Mouse (Mus musculus) urinary bladder, adult 18-20 months (tissue): ENCODE data around the gene Rhbdf2.

Source experiments
- DNase-seq, 2 experiments: peaks; one replicate each; pipeline ENCODE4 v3.0.0; 2022; ENCODE audit warnings: low spot score in 2 of 2, mixed read lengths in 2 of 2

Rhbdf2 gene

DNA sequence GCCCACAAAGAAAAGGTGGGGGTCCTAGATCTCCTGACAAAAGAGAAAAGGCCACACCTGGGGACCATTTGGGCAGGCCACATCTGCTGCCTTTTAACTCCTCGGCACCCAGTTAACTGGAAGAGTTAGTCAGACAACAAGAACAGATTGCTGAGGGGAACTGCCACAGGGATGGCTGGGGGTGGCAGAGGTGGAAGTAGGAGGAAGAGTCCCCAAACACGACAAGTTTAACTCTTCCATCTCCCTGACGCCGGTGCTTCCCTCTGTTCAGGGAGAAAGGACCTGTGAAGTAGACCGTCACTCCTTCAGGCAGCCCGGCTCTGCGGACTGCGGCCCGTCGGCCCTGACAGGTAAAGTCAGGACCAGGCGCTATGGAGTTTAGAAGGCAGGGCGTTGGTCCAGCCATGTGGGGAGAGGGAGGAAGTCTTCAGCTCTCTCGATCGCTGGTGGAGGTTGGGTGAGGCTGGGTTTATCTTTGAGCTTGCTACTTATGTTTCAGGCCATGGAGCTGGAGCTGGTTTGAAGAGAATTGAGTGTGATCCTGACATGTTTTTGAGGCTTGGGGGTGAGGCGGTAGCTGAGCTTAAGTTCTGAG is 32.3 kb upstream of the Rhbdf2 start:
- no peak for DNase-seq

GRCm38 (mm10) chr11:116658238-116658637 is 31.4 kb upstream of the Rhbdf2 start:
- no peak for DNase-seq

- DNase-seq: peak; percentile 55 to 85
Measured at GRCm38 (mm10) chr11:116657311-116658223, 30.7 kb upstream of the Rhbdf2 start.

DNA sequence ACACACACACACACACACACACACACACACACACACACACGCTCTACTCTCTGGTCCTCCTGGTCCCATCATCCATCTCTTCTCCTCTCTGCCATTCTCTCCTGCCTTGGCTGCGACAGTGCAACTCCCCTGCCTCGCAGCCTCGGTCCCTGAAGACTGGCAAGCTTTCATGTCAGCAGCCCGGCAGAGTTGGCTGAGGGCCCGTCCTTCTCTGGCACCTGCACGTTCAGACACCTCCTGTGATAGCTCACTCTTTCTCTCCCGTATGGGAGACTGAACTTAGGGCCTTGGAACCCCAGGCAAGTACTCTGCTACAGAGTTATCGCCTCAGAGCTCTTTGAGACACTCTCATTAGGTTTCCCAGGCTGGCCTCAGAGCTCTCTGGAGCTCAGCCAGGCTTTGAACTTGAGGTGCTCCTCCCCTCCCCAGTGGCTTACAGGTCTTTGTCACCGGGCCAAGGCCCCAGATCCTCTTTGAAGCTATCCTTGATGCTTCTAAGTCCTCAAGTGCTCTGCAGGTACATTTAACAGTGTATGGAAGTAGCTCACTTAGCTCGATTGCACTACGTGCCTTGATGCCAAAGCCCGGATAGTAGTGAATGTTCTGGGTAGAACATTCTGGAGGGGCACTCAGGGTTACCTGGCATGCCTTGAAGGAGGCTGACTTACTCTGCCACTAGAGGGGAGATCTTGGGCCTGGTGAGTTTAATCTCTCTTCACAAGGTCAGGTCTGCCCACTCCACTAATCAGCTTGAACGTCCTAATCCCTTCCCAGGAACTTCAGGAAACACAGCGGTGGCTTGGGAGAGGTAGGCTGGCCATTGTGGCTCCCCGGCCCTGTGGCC is 29.8 kb upstream of the Rhbdf2 start:
- no peak for DNase-seq

DNA sequence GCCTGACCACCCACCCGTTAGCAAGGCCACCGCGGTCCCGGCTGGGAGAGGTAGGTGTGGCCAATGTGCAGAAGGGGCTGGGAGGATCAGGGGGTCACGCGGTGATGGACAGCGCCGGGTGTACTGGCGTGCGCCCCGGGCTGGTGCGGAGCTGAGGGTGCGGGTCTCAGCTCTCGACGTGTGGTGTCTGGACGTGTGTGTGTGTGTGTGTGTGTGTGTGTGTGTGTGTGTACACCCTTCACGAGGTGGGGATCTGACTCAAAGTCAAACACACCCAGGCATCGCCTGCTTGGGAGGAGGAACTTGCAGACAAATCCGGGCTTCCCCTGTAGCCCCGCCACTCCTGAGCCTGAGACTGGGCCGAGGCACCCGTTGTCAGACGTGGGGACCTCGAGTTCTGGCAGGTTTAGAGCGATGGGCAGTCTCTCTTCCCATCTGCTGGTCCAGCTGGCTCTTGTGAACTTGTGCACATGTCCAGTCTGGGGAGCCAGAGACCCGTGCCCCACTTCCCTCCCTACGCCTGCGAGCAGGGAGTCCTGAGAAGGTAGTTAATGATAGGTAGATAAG is 27.5 kb upstream of the Rhbdf2 start, which contains the start of gene Cygb:
Gene Cygb, minus strand, starts transcription at position 59 of the 567 bp plus-strand sequence.
- DNase-seq: no peak

DNA sequence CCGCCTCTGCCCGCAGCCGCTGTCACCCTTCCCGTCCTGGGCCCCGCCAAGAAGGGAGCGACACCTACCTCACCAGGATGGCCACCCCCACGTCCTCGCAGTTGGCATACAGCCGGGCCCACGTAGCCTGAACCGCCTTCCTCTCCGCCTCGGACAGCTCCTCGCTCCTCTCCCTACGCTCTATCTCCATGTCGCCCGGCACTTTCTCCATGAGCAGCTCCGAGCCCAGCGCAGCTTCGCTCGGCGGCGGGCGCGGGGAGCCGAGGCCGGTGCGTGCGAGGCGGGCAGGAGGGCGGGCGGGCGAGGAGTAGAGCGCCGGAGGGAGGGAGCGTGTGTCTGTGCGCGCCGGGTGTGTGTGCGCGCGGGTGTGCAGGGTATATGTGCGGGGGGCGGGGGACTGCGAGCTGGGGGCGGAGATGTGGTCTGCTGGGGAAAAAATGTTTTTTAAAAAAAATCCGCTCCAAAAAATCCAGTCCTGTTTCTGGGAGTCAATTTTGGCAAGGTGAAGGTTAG is 26.9 kb upstream of the Rhbdf2 start:
- peak in 1 of 2 experiments; percentile 50 for DNase-seq

DNA sequence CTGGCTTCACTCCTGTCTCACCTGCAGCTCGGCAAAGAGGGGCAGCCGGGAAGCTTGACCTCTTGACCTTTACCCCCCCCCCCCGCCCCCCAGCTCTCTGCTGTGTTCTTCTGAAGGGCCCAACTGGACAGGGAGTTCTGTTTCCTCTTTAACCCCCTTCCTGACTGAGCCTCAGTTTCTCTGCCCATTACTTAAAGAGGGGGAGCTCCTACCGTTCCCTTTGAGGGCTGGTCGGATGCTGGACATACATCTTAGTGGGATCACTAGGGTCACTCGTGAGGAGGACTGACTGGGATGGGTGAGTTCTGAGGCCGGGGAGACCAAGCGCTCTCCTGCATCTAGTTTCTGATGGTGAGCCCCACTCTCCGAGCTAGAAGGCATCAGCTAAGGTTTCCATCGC is 26.4 kb upstream of the Rhbdf2 start, which contains the start of gene Prcd:
Gene Prcd, plus strand, starts transcription at position 301 of the 400 bp plus-strand sequence.
- DNase-seq: no peak

- no peak for DNase-seq
Measured at GRCm38 (mm10) chr11:116652330-116653098, 25.7 kb upstream of the Rhbdf2 start.

- no peak for DNase-seq
Measured at GRCm38 (mm10) chr11:116651339-116651738, 24.5 kb upstream of the Rhbdf2 start.

DNA sequence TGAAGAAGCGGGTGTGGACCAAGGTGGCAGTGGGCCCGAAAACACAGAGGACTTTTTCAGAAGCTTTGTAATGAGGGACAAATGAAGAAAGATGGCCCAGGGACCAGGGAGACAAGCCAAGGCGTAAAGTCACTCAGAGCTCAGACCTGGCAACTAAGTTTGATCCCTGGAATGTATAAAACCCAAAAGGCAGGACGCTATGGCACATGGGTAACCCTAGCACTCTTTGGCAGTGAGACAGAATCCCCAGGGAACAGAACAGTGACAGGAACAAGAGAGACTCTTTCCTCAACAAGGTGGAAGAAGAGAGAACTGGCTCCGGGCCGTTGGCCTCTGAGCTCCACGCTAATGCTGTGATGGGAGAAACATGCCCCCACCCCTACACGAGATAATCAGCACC is 24.0 kb upstream of the Rhbdf2 start:
- DNase-seq: no peak

DNA sequence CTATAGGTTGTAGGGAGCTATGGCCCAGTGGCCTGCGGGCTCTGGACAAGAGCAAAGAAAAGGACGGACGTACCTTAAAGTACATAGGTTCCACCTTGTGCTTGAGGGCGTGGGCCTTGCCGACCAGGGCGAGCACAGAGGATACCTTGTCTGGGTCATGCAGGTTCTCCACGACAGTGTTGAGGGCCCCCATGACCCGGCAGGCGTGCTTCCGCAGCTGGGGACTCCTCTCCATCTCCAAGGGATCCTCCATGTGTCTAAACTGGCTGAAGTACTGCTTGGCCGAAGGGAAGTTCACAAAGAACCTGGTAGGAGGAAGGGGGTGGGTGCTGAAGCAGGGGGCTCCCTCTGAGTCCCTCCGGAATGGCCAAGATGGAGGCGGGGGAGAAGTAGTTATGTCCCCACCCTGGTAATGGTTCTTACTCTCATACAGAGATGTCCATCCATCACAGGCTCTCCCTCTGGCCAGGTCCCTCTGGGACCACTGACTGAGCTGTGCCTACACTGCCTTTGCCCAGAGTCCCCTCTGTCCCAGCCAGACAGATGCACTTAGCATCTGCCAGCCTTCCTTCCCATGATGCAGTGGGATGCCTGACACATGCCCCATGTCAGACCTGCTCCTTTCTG is 23.0 kb upstream of the Rhbdf2 start:
- no peak for DNase-seq

GRCm38 (mm10) chr11:116648976-116649375 is 22.2 kb upstream of the Rhbdf2 start:
- DNase-seq: peak in 1 of 2 experiments; percentile 49

GRCm38 (mm10) chr11:116648213-116648921 is 21.5 kb upstream of the Rhbdf2 start:
- peak in 1 of 2 experiments; percentile 71 for DNase-seq

DNA sequence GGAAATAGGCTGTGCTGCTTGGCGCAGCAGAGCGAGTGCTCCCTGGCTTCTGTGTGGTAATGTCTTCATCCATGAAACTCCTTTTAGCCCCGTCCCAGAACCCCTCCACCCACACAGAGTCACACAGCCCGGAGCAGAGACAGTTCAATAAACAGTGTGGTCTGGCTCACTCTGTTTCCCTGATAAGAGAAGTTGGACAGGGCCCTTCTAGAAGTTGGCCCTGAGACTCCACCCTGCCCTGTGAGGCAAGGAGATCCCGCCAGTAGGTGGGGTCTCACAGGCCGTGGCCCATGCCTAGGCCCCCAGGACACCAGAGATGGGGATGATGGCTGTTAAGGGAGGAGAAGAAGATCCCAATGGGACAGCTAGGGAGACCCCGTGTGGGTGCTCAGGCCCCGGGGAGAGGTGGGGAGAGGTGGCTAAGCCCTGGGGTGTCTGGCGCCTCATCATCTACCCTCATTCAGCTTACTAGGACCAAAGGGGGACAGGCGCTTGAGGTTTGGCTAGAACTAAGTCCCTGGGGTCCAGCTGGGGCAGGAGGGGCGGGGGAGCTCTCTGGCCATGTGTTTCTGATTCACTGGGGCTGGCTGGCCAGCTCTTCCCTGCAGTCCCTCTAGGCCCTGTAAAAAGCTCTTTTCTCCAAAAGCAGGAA is 20.6 kb upstream of the Rhbdf2 start:
- DNase-seq: peak in 1 of 2 experiments; percentile 67

GRCm38 (mm10) chr11:116646771-116647170 is 20.0 kb upstream of the Rhbdf2 start:
- no peak for DNase-seq

DNA sequence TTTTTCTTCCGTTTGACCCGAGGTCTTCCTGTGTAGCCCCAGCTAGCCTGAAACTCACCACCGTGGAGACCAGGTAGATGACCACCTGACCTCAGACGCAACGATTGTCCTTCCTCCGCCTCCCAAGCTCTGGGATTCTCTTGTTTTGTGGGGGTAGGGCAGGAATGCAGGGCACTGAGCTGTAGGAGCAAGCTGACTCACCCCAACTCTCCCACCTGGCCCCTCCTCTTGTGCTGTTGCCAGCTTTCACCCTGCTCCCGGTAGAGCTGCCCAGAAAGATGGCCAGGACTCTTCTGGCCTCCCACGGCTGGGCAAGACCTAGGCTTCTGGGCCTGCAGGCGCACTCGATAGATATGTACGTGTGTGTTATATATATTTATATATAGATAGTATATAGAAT is 19.3 kb upstream of the Rhbdf2 start:
- DNase-seq: no peak

- DNase-seq: no peak
Measured at GRCm38 (mm10) chr11:116645446-116646110, 18.8 kb upstream of the Rhbdf2 start.
